Mouse (Mus musculus) E14TG2a.4 (cell line): Measurements from ENCODE around the gene C1ql3.
A peak's percentile ranks its signal among the peaks of the same experiment; 100 is the strongest.

Experiments
- H3K27me3 ChIP-seq: 2 replicates; pipeline ENCODE4 v1.6.1; 2014; ENCODE audit warnings: low read length, control low read depth; ENCODE audit not compliant: insufficient read depth
- H3K36me3 ChIP-seq: 2 replicates; pipeline ENCODE4 v1.6.1; 2014; ENCODE audit warnings: low read length, control low read depth; ENCODE audit not compliant: insufficient read depth
- H3K4me1 ChIP-seq: replicated peaks from 2 replicates; pipeline ENCODE4 v1.6.1; 2014; ENCODE audit warnings: low read depth, low read length, control low read depth
- H3K4me3 ChIP-seq: replicated peaks from 2 replicates; pipeline ENCODE4 v1.5.1; 2014; ENCODE audit warnings: mild to moderate bottlenecking, low read length
- H3K9me3 ChIP-seq: 2 replicates; pipeline ENCODE4 v1.6.1; 2014; ENCODE audit warnings: low read length, control low read depth
- CTCF ChIP-seq: conservative IDR thresholded peaks from 2 replicates; pipeline ENCODE4 v1.5.1; 2014; ENCODE audit warnings: low read length
- NANOG ChIP-seq: IDR thresholded peaks from 2 replicates; pipeline ENCODE4 v1.6.1; 2014; ENCODE audit warnings: borderline replicate concordance, low read length, mixed read lengths
- POU5F1 ChIP-seq: IDR thresholded peaks from 2 replicates; pipeline ENCODE4 v1.6.1; 2014; ENCODE audit warnings: low read length, borderline replicate concordance

C1ql3 gene

GRCm38 (mm10) chr2:13011973-13012372 is 367 bp upstream of the C1ql3 start:
- no peaks in the 10 kb centered on the region for H3K36me3 ChIP-seq
- peaks cover 58% of the 10 kb centered on the region for H3K27me3 ChIP-seq
- no peaks in the 10 kb centered on the region for H3K9me3 ChIP-seq
- H3K4me3 ChIP-seq = peak overlapping the region; percentile 79; the same call in 1 of the 2 replicates
- peaks cover 23% of the 10 kb centered on the region for H3K4me1 ChIP-seq
- no peak for TF ChIP-seq NANOG

- Histone ChIP-seq H3K9me3 (no peaks in the 10 kb centered on the region), H3K36me3 (no peaks in the 10 kb centered on the region), H3K4me1 (peaks cover 23% of the 10 kb centered on the region), H3K4me3 (peak overlapping the region; percentile 79), H3K27me3 (peaks cover 62% of the 10 kb centered on the region)
- TF ChIP-seq POU5F1 (no peak), NANOG (no peak), CTCF (no peak)
Observed at GRCm38 (mm10) chr2:13010460-13011341, 905 bp downstream of the C1ql3 start.

- TF ChIP-seq NANOG (no peak), CTCF (no peak), POU5F1 (no peak)
- peaks cover 62% of the 10 kb centered on the region for H3K27me3 ChIP-seq
- peaks cover 23% of the 10 kb centered on the region for H3K4me1 ChIP-seq
- H3K36me3 ChIP-seq = no peaks in the 10 kb centered on the region
- H3K4me3 ChIP-seq = peak overlapping the region; percentile 79
- no peaks in the 10 kb centered on the region for H3K9me3 ChIP-seq
Observed at GRCm38 (mm10) chr2:13010030-13010459, 1.6 kb downstream of the C1ql3 start.

- H3K9me3 ChIP-seq = no peaks in the 10 kb centered on the region
- no peak for TF ChIP-seq POU5F1
- TF ChIP-seq CTCF = no peak
- no peak for TF ChIP-seq NANOG
- H3K27me3 ChIP-seq = peaks cover 62% of the 10 kb centered on the region
- peaks cover 23% of the 10 kb centered on the region for H3K4me1 ChIP-seq
- H3K4me3 ChIP-seq = peak overlapping the region; percentile 79
- no peaks in the 10 kb centered on the region for H3K36me3 ChIP-seq
Observed at GRCm38 (mm10) chr2:13009261-13009972, 2.2 kb downstream of the C1ql3 start.

- TF ChIP-seq NANOG = no peak
- Histone ChIP-seq H3K27me3 (peaks cover 53% of the 10 kb centered on the region), H3K4me1 (peaks cover 23% of the 10 kb centered on the region), H3K9me3 (no peaks in the 10 kb centered on the region), H3K36me3 (no peaks in the 10 kb centered on the region), H3K4me3 (no peak overlapping the region)
Observed at GRCm38 (mm10) chr2:13008433-13008832, 3.2 kb downstream of the C1ql3 start.

GRCm38 (mm10) chr2:13000026-13000425 is 11.6 kb downstream of the C1ql3 start:
- no peak for TF ChIP-seq NANOG
- no peak for TF ChIP-seq CTCF
- TF ChIP-seq POU5F1 = no peak
- Histone ChIP-seq H3K27me3 (no peaks in the 10 kb centered on the region), H3K36me3 (no peaks in the 10 kb centered on the region), H3K9me3 (no peaks in the 10 kb centered on the region), H3K4me3 (no peak overlapping the region), H3K4me1 (no peaks in the 10 kb centered on the region)

GRCm38 (mm10) chr2:12984901-12985732 is 26.5 kb downstream of the C1ql3 start:
- no peaks in the 10 kb centered on the region for H3K9me3 ChIP-seq
- TF ChIP-seq POU5F1 (no peak), NANOG (no peak), CTCF (no peak)
- H3K27me3 ChIP-seq = no peaks in the 10 kb centered on the region
- no peaks in the 10 kb centered on the region for H3K36me3 ChIP-seq
- H3K4me1 ChIP-seq = no peaks in the 10 kb centered on the region
- H3K4me3 ChIP-seq = no peak overlapping the region

GRCm38 (mm10) chr2:12978771-12979170 is 32.8 kb downstream of the C1ql3 start:
- Histone ChIP-seq H3K4me1 (no peaks in the 10 kb centered on the region), H3K36me3 (no peaks in the 10 kb centered on the region), H3K27me3 (no peaks in the 10 kb centered on the region), H3K9me3 (no peaks in the 10 kb centered on the region), H3K4me3 (no peak overlapping the region)
- TF ChIP-seq CTCF (no peak), NANOG (no peak), POU5F1 (no peak)
